Mouse (Mus musculus): ENCODE measurements around the gene 0610012G03Rik. TPM values are rescaled to one million over a fixed set of nuclear protein-coding genes. Genes with fewer than 3 reads are reported as not detected.

0610012G03Rik gene
- polyA plus RNA-seq, 1 experiment from 2014 or later, result 92.8 TPM

DNA sequence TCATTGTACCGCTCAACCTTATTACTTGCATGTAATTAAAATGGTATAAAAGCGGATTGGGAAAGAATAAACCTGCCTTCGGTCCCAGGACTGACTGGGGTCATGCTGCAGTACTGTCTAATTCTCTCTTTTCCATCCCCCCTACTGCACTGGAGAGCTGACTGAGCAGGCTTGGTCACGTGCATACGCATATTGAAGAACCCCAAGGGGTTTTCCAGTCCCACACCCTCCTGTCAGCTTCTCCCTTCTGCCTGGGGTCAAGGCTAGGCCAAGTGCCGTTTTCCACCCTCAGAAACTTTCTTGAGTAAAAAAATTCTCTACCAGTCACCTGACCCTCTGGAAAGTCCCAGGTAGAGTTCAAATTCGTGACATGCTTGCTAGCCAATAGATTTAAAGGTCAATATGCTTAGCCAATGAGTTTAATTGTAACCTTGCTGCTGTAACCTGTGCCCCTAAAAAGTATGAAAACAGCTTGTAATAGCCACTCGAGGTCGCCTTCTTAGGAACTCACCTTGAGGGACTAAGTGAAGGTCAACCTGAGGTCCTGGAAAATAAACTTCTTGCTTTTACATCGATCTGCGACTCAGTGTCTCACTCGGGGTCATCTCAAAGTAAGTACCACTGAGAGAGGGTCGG, 21.6 kb downstream of the 0610012G03Rik start:
- no peak overlapping the region for H3K4me3 ChIP-seq
- no peaks in the 10 kb centered on the region for H3K36me3 ChIP-seq
- no peaks in the 10 kb centered on the region for H3K9me3 ChIP-seq (replicated peaks)
- no peak overlapping the region for H3K27ac ChIP-seq (replicated peaks)
- H3K4me1 ChIP-seq, result no peaks in the 10 kb centered on the region
- WGBS, result 86% methylated on average over 13 of the region's 13 CpGs
- no peak for DNase-seq (ENCODE audit: low spot score)
- peaks cover 19% of the 10 kb centered on the region for H3K27me3 ChIP-seq (ENCODE audit: low read depth, poor library complexity, severe bottlenecking)

DNA sequence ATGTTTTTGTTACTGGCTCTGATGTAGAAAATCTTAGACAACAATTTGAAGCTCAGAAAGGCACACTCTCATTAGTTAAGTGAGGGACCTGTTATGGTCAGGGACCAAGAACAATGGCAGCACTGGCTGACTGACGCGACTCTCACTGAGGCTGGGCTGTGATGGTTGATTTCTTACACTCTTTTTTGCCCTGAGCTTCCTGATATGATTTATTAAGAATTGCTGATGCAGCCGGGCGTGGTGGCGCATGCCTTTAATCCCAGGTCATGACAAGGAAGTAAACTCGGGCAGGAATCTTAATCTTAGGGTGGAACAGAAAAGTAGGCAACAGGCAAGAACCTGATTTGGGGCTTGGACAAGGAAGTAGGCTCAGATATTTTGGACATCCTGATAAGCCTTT, 22.2 kb downstream of the 0610012G03Rik start:
- 84% methylated on average over 6 of the region's 6 CpGs for WGBS
- Histone ChIP-seq H3K27ac (replicated peaks) (no peak overlapping the region), H3K9me3 (replicated peaks) (no peaks in the 10 kb centered on the region), H3K4me1 (no peaks in the 10 kb centered on the region), H3K4me3 (no peak overlapping the region), H3K36me3 (no peaks in the 10 kb centered on the region), H3K27me3 (ENCODE audit: low read depth, poor library complexity, severe bottlenecking) (peaks cover 14% of the 10 kb centered on the region)
- no peak for DNase-seq (ENCODE audit: low spot score)

DNA sequence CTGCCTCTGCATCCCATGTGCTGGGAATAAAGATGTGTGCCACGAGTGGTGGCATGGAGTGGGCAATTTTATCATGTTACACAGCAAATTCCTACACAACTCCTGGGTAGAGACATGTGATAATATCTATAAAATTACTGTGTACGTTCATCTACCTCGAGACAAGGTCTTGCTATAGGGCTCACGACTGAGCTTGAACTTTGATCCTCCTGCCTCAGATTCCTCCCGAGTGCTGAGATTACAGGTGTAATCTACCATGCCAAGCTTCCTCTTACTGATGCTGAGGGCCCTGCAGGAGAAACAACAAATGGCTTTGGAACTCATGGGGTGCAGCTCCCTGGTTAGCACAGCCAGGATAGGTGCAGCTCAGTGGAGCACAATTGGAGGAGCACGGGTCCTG, 23.9 kb downstream of the 0610012G03Rik start:
- no peaks in the 10 kb centered on the region for H3K36me3 ChIP-seq
- H3K4me1 ChIP-seq, result no peaks in the 10 kb centered on the region
- no peaks in the 10 kb centered on the region for H3K27me3 ChIP-seq (ENCODE audit: low read depth, poor library complexity, severe bottlenecking)
- H3K4me3 ChIP-seq, result no peak overlapping the region
- no peaks in the 10 kb centered on the region for H3K9me3 ChIP-seq (replicated peaks)
- no peak for DNase-seq (ENCODE audit: low spot score)
- no peak overlapping the region for H3K27ac ChIP-seq (replicated peaks)
- WGBS, result 88% methylated on average over 6 of the region's 6 CpGs

DNA sequence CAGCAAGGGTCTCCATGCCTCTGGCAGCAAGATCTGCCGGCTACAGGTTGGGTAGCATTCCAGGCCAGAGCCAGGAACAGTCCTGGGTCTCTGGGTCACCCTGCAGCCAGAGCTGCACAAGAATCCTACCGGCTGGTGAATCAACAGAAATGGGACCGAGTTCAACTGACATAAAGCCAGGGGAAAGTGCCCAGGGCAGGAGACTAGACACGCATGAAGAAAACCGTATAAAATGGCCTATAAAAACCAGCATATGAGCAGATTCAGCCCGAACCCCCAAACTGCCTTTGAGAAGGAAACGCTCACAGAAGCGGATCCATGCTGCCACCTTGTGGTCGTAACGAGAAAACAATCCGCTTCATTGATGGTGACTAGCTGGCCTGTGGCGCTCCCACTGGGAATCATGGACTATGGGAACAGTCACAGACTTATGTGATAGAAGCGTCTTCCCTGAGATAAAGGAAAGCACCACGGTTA, 30.0 kb downstream of the 0610012G03Rik start:
- H3K36me3 ChIP-seq, result no peaks in the 10 kb centered on the region
- 7% methylated on average over 14 of the region's 14 CpGs for whole genome bisulfite sequencing
- DNase-seq (ENCODE audit: low spot score), result peak; percentile 80
- 0 out of 2 replicates have a peak overlapping the region, but pooled peaks have one; percentile 21 for H3K4me3 ChIP-seq
- no peaks in the 10 kb centered on the region for H3K4me1 ChIP-seq
- H3K9me3 ChIP-seq (replicated peaks), result no peaks in the 10 kb centered on the region
- 0 out of 2 replicates have a peak overlapping the region, but pooled peaks have one; percentile 28 for H3K27ac ChIP-seq (replicated peaks)
- H3K27me3 ChIP-seq (ENCODE audit: low read depth, poor library complexity, severe bottlenecking), result 0 out of 2 replicates have a peak, but pooled peaks cover 6% of the 10 kb centered on the region

DNA sequence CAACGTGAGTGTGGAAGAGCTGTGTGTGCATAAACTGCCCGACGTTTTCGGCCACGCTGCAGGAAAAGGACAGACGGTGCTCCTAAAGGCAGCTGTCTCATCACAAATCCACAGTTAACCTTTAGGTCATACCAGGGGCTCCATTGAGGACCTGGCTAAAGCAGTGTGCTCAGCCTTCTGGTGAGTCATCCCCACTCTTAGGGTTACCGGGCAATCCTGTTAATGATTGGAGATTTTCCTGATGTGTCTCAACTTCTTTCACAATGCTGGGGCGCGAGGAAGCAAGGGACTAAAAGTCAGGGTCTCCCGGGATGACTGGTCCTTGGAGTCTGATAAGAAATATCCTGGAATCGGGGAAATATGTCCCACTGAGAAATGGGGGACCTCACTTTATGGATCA, 30.5 kb downstream of the 0610012G03Rik start:
- DNase-seq (ENCODE audit: low spot score), result no peak
- whole genome bisulfite sequencing, result 83% methylated on average over 11 of the region's 11 CpGs
- Histone ChIP-seq H3K4me1 (no peaks in the 10 kb centered on the region), H3K36me3 (no peaks in the 10 kb centered on the region), H3K9me3 (replicated peaks) (no peaks in the 10 kb centered on the region), H3K4me3 (no peak overlapping the region), H3K27me3 (ENCODE audit: low read depth, poor library complexity, severe bottlenecking) (0 out of 2 replicates have a peak, but pooled peaks cover 6% of the 10 kb centered on the region), H3K27ac (replicated peaks) (no peak overlapping the region)

DNA sequence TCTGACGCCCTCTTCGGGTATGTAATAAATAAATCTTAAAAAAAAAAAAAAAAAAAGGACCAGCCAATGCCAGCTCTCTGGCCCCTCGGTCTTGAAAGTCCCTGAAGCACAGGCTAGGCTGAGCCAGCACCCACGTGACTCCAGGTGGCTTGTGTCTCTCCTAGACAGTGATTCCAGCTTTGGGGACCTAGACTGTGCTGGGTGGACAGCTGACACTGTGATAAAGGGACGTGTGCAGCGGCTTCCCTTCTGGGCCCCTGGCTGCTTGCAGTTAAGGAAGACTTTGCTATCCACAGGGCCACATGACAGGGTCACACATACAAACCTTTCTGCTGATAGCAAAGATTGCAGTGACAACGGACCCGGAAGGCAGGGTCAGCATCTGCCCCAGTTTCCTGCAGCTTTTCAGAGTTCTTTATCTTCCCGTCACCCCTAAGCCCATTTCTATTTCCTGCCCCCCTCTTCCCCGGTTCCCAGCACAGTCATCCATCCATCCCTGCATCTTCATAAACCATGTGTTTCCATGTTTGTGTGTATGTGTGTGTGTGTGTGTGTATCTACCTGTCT, 37.9 kb downstream of the 0610012G03Rik start:
- Histone ChIP-seq H3K9me3 (replicated peaks) (no peaks in the 10 kb centered on the region), H3K4me1 (peaks cover 14% of the 10 kb centered on the region), H3K4me3 (no peak overlapping the region), H3K36me3 (no peaks in the 10 kb centered on the region), H3K27me3 (ENCODE audit: low read depth, poor library complexity, severe bottlenecking) (peaks cover 20% of the 10 kb centered on the region), H3K27ac (replicated peaks) (no peak overlapping the region)
- DNase-seq (ENCODE audit: low spot score), result no peak
- WGBS, result 78% methylated on average over 10 of the region's 10 CpGs

DNA sequence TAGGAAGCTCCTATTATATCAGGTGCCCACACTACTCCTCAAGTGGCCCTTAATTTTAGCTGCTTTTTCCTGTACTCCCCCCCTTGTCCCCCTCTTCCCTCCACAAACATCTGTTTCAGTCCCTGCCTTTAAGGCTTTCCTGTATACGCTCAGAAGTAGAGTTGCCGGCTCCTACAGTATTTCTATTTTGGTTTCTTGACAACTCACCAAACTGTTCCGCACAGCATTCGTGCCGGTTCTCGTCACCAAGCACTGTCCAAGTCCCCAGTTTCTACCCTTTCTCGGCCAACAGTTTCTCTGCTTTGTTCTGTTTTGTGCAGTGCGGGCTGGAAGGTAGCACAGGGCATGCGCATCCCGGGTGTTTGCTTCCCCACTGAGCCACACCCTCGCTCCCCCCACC, 39.3 kb downstream of the 0610012G03Rik start:
- WGBS, result 67% methylated on average over 11 of the region's 11 CpGs

DNA sequence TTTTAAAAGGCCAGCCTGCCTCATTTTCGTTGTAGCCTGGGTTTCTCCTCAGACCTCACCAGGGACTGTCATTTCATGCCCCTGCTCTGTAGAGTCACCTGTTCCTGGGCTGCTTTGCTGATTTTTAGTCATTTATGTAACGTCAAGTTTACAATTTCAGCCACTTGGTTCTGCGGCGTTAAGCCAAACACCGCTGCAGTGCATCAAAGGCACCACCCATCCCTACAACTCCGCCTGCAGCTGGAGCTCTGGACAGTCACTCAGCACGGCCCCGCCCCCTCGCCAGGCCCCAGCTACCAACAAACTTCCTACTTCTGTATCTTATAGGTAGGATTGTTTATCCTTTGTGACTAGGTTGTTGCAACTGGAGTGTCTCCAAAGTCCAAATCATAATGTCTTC, 41.4 kb downstream of the 0610012G03Rik start:
- H3K27me3 ChIP-seq (ENCODE audit: low read depth, poor library complexity, severe bottlenecking), result peaks cover 20% of the 10 kb centered on the region
- peak overlapping the region; percentile 26 for H3K4me3 ChIP-seq
- no peak overlapping the region for H3K27ac ChIP-seq (replicated peaks)

More for the DNA sequence above, 39.3 kb downstream of the 0610012G03Rik start:
- no peak overlapping the region for H3K27ac ChIP-seq (replicated peaks)
- peaks cover 20% of the 10 kb centered on the region for H3K27me3 ChIP-seq (ENCODE audit: low read depth, poor library complexity, severe bottlenecking)
- peaks cover 14% of the 10 kb centered on the region for H3K4me1 ChIP-seq
- no peaks in the 10 kb centered on the region for H3K9me3 ChIP-seq (replicated peaks)
- DNase-seq (ENCODE audit: low spot score), result no peak
- no peak overlapping the region for H3K4me3 ChIP-seq
- H3K36me3 ChIP-seq, result no peaks in the 10 kb centered on the region

DNA sequence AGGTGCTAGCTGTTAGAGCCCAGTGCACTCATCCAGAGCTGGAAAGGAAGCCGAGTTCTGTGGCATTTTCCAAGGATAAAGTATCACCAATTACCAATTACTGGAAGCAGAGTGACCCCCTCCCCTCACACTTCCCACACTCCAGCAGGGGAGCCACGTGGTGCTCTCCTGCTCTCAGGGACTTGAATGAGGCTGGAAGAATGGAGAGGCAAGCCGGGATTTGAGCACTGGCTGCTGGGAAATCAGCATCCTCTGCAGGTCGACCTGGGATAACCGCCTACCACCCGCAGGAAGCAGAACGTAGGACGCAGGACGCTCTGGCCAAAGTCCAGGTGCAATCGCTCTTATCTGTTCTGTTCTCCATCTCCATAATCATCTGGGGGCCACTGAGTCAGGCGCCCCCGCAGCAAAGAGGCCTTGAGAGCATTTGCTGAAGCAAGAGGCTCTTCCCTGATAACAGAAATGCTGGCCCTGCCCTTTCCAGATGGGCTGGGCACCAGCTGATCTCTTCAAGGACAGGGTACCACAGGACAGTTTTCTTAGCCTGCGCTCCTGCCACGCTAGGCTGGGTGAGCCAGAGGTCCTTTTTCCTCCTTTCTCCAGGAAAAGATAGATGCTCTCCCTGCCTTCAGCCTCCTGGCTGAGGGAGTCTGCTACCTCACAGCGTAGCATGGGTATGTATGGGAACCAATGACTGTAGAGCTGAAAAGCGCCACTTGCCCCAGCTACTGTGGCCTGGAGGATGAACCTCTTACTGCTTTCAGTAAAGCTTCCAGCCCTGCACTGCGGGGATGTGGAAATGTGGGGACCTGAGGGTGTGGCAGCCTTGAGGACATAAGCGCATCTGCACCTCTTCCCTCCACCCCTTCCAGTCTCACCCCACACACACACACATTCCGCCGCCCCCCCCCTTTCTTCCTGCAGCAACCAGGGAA, 42.1 kb downstream of the 0610012G03Rik start:
- WGBS, result 46% methylated on average over 20 of the region's 20 CpGs
- no peak for DNase-seq (ENCODE audit: low spot score)
- Histone ChIP-seq H3K27ac (replicated peaks) (0 out of 2 replicates have a peak overlapping the region, but pooled peaks have one; percentile 28), H3K4me1 (peaks cover 14% of the 10 kb centered on the region), H3K4me3 (peak overlapping the region; percentile 26), H3K27me3 (ENCODE audit: low read depth, poor library complexity, severe bottlenecking) (peaks cover 20% of the 10 kb centered on the region), H3K9me3 (replicated peaks) (no peaks in the 10 kb centered on the region), H3K36me3 (no peaks in the 10 kb centered on the region)

More for the DNA sequence above, 41.4 kb downstream of the 0610012G03Rik start:
- peaks cover 14% of the 10 kb centered on the region for H3K4me1 ChIP-seq
- no peaks in the 10 kb centered on the region for H3K9me3 ChIP-seq (replicated peaks)
- 7% methylated on average over 9 of the region's 9 CpGs for WGBS
- no peaks in the 10 kb centered on the region for H3K36me3 ChIP-seq
- DNase-seq (ENCODE audit: low spot score), result no peak

DNA sequence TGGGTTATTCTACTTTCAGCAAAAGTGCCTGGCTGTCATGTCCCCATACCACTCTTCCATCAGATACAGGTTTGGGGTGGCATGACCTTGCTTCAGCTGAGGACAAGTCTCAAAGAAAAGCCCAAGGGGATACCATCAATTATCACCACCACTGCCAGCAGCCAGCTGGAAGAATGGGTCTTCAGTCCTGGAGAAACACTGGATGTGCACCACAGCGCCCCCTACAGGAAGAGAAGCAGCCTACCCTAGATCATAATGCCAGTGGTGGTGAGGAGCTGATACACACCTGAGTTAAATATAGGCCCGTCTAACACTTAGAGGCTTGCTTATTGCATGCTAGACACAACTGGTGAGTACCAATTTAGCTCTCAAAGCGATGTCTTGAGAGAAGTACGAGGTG, 43.0 kb downstream of the 0610012G03Rik start:
- H3K4me1 ChIP-seq, result peaks cover 14% of the 10 kb centered on the region
- H3K9me3 ChIP-seq (replicated peaks), result peaks cover under 1% of the 10 kb centered on the region; the same call in 1 of the 2 replicates
- H3K27ac ChIP-seq (replicated peaks), result no peak overlapping the region
- WGBS, result 72% methylated on average over 4 of the region's 4 CpGs
- no peaks in the 10 kb centered on the region for H3K36me3 ChIP-seq
- no peak overlapping the region for H3K4me3 ChIP-seq
- DNase-seq (ENCODE audit: low spot score), result no peak
- H3K27me3 ChIP-seq (ENCODE audit: low read depth, poor library complexity, severe bottlenecking), result peaks cover 20% of the 10 kb centered on the region

DNA sequence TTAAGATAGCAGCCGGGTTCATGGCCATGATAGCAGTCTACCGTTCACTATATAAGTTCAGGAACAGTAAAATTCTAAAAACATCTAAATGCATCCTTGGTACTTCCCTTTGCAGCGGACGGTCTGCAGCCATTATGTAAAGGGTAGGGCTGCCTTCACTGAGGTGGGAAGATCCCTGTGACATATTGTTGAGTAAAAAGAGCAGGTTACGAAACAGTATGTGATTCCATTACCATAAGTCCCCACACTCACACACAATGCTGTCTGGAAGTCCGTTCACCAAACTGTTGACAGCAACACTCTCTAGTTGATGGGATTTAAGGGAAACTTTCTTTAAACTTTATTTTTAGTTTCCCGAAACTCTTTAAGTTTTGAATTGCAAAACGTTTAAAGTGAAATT, 45.1 kb downstream of the 0610012G03Rik start:
- H3K27me3 ChIP-seq (ENCODE audit: low read depth, poor library complexity, severe bottlenecking), result peaks cover 18% of the 10 kb centered on the region
- 88% methylated on average over 8 of the region's 8 CpGs for WGBS
- H3K36me3 ChIP-seq, result no peaks in the 10 kb centered on the region
- H3K27ac ChIP-seq (replicated peaks), result no peak overlapping the region
- H3K9me3 ChIP-seq (replicated peaks), result peaks cover 8% of the 10 kb centered on the region; the same call in 1 of the 2 replicates
- H3K4me1 ChIP-seq, result peaks cover 17% of the 10 kb centered on the region
- no peak overlapping the region for H3K4me3 ChIP-seq
- no peak for DNase-seq (ENCODE audit: low spot score)

DNA sequence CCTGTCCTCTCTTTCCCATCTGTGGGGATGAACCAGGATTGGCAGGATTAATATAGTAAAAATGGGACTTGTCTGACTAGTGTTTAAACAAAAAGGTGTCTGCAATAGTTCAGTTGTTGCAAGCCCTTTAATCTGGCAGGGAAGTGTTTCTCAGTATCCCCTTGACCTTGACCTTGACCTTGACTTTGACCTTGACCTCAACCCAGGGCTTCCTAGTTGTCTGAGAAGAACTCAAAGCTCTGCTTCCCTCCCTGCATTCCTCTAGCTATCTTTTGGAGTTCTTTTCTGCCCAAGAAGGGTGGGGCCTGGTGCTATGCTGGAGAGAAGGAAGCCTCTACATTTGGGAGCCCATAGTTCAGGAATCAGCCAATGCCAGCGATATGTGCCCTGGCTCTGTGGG, 46.4 kb downstream of the 0610012G03Rik start:
- H3K27me3 ChIP-seq (ENCODE audit: low read depth, poor library complexity, severe bottlenecking), result peaks cover 13% of the 10 kb centered on the region
- H3K27ac ChIP-seq (replicated peaks), result no peak overlapping the region
- peaks cover 26% of the 10 kb centered on the region for H3K4me1 ChIP-seq
- H3K4me3 ChIP-seq, result no peak overlapping the region
- WGBS, result 86% methylated on average over 1 of the region's 1 CpGs
- H3K9me3 ChIP-seq (replicated peaks), result peaks cover 8% of the 10 kb centered on the region; the same call in 1 of the 2 replicates
- DNase-seq (ENCODE audit: low spot score), result no peak
- no peaks in the 10 kb centered on the region for H3K36me3 ChIP-seq
